Mouse (Mus musculus) CD8-positive naive resting alpha-beta T cell, adult 2 months (primary cell): ENCODE results near the gene Mettl2.

Source experiments
- DNase-seq, 2 experiments: peaks; one replicate each; pipeline ENCODE4 v3.0.0; 2022; ENCODE audit warnings: low read depth in 2 of 2, low spot score in 2 of 2

Gene Mettl2

GRCm38 (mm10) chr11:105152357-105152899 lies 26.2 kb downstream of the Mettl2 start:
- no peak for DNase-seq

DNA sequence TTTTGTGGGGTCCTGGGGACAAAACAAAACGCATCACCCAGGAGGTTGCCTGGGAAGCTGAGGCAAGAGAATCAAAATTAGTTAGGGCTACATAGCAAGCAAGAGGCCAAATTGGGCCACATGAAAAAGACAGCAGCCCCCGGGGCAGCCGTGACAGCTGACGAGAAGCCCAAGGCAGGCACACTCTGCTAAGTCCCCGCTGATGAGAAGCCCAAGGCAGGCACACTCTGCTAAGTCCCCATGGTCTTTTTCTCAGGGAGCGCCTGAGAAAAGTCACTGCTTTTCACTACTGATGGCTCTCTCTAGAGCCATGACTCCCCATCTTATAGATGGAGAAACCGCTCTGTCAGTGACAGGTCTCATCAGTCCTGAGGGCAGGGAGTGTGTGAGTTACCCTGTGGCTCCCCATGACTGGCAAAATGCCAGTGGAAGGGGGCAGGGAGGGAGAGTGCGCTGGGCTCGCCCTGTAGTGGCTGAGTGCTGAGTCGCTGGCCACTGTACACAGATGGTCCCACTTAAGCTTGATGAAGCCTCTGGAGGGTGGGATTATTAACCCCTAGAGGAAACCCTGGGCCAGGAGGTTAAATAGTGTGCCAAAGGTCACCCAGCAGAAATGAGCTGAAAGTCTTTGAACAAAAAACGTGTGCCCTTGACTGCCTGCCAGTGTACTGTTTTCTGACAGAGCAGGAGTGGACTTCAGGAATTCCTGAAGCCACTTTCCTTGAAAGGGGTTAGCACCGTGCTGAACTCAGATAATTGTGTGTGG lies 27.0 kb downstream of the Mettl2 start:
- no peak for DNase-seq

DNA sequence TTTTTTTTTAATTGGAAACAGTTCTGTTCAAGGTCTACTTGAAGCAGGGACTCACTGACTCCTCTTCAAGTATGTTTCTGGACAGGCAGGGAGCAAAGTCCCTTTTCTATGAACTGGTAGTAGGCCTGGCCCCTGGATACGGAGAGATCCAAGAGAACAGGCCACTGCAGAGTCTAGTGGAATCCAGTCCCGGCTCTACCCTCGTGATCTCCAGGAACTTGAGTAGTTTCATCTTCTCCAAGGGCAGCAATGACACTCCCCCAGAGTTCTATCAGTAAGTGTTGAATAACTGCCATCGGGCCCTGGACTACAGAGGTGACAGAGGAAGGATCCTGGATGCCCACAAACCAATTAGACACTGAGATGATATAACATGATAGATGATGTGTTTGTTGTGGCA lies 29.7 kb downstream of the Mettl2 start:
- DNase-seq: no peak

GRCm38 (mm10) chr11:105156748-105157267 lies 30.6 kb downstream of the Mettl2 start:
- DNase-seq: no peak

- DNase-seq: no peak
Measured at GRCm38 (mm10) chr11:105158047-105158446, 31.8 kb downstream of the Mettl2 start.

DNA sequence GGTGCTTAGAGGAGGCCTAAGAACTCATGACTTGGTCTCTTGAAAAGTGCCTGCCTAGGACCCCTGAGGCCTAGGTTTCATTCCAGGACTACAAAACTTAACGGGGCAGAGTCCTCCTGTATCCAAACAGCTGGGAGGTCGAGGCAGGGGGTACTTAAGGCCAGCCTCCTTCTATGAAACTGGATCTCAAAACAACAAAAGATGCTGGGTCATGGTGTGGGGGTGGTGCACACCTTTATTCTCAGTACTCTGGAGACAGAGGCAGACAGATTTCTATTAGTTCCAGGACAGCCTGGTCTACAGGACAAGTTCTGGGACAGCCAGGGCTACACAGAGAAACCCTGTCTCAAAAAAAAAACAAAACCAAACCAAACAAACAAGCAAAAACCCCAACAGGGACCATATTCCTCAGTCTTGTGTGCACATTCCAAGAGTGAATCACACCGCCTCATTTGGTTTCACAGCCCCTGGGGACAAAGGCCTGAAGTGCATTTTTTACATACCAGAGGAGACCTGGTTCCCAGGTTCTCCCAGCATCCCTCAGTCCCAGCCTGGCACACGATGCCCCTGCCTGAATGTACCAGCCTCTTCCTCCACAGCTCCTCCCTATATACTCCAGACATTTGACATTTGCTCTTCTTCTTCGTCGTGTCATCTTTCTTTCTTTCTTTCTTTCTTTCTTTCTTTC lies 33.6 kb downstream of the Mettl2 start:
- no peak for DNase-seq

GRCm38 (mm10) chr11:105161411-105161810 lies 35.2 kb downstream of the Mettl2 start:
- no peak for DNase-seq

GRCm38 (mm10) chr11:105164516-105165510 lies 38.6 kb downstream of the Mettl2 start:
- DNase-seq: no peak

DNA sequence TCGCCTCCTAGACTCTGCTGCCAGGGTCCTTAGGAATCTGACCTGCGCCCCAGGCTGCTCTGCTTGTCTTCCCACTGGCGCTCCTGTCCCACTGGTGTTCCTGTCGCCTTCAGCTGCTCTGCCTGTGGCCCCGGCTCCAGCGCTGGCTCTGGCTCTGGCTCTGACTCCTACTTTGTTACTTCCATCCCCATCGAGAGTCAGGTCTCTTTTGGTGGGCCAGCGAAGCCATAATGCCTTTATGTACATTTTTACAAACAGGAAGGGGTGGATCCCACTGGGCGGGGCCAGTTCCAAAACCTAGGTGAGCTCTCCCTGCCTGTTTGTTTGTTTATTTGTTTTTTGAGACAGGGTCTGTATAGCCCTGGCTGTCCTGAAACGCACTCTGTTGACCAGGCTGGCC lies 40.6 kb downstream of the Mettl2 start:
- no peak for DNase-seq

GRCm38 (mm10) chr11:105178516-105178915 lies 52.3 kb downstream of the Mettl2 start, which contains the start of gene Tlk2:
Gene Tlk2, plus strand, starts transcription at chr11:105178807.
- DNase-seq: no peak

DNA sequence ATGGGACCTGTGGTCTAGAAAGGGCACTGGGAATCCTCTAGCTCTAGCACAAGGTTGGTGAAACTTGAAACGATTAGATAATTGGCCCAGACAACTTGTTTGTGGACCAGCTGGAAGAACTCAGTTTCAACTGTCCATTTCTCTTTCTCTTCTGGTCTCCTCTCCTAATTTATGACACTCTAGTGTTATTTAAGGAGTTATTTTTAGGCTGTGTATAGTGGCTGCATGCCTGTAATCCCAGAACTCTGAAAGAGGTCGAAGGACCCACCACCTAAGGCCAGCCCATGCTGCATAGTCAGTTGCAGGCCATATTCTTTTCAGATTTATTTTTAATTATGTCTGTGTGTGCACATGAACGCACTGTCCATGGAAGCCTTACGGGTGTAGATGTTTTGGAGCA lies 53.3 kb downstream of the Mettl2 start:
- DNase-seq: no peak

GRCm38 (mm10) chr11:105180471-105181091 lies 54.4 kb downstream of the Mettl2 start:
- peak; percentile 50 to 56 for DNase-seq

- DNase-seq: peak; percentile 79 to 80
Measured at GRCm38 (mm10) chr11:105181126-105181637, 55.0 kb downstream of the Mettl2 start.

GRCm38 (mm10) chr11:105181689-105182460 lies 55.6 kb downstream of the Mettl2 start:
- DNase-seq: peak; percentile 41 to 44

GRCm38 (mm10) chr11:105182461-105182855 lies 56.2 kb downstream of the Mettl2 start:
- DNase-seq: no peak

DNA sequence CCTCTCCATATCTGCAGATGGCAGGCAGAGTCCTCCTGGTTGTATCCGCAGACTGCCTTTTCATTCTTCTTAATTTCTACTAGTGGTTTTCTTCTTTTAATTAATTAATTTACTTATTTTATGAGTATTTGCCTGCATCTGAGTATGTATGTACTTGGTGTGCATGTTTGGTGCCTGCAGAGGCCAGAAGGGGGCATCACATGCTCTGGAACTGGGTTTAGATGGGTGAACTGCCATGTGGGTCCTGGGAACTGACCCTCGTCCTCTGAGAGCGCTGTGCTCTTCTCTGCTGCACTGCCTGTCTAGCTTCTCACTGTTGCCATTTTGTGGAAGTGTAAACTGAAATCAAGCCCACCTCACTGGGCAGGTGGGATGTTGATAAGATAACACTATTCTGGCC lies 58.5 kb downstream of the Mettl2 start:
- DNase-seq: peak in 1 of 2 experiments; percentile 19
